Mouse (Mus musculus) kidney, embryonic 16.5 days (tissue): ENCODE data around the gene Cdc42bpg. TPM values are rescaled to one million over a fixed set of nuclear protein-coding genes. Genes with fewer than 3 reads are reported as not detected.
"Not testable (repeated sequence)": the region's sequence is repeated elsewhere in the genome, so short reads cannot be mapped to it uniquely, and the experiment has no call there.

Experiments
- ATAC-seq: fragments of 200-750 bp; cut with Nextera tagmentation; 2 replicates; pipeline ENCODE4 v1.8.0; 2017; ENCODE audit warnings: moderate TSS enrichment; ENCODE audit not compliant: low FRiP score, low TSS enrichment
- H3K27ac ChIP-seq: fragments of 300-500 bp; sonication (generic); 2 replicates; pipeline ENCODE4 v1.5.1; 2014; ENCODE audit warnings: low read length
- H3K27me3 ChIP-seq: fragments of 300-500 bp; sonication (generic); 2 replicates; pipeline ENCODE4 v1.6.1; 2014; ENCODE audit warnings: low read length, control low read depth, mixed read lengths; ENCODE audit not compliant: insufficient read depth
- H3K36me3 ChIP-seq: fragments of 300-500 bp; sonication (generic); 2 replicates; pipeline ENCODE4 v1.6.1; 2014; ENCODE audit warnings: low read length, control low read depth, mixed read lengths; ENCODE audit not compliant: insufficient read depth
- H3K4me1 ChIP-seq: fragments of 300-500 bp; sonication (generic); 2 replicates; pipeline ENCODE4 v1.6.1; 2014; ENCODE audit warnings: low read length, control low read depth, mixed read lengths; ENCODE audit not compliant: insufficient read depth
- H3K4me2 ChIP-seq: fragments of 300-500 bp; sonication (generic); replicated peaks from 2 replicates; pipeline ENCODE4 v1.6.1; 2014; ENCODE audit warnings: low read depth, low read length
- H3K4me3 ChIP-seq: fragments of 300-500 bp; sonication (generic); 2 replicates; pipeline ENCODE4 v1.5.1; 2014; ENCODE audit warnings: mild to moderate bottlenecking, low read length
- H3K9ac ChIP-seq: fragments of 300-500 bp; sonication (generic); replicated peaks from 2 replicates; pipeline ENCODE4 v1.6.1; 2014; ENCODE audit warnings: low read length
- H3K9me3 ChIP-seq: fragments of 300-500 bp; sonication (generic); 2 replicates; pipeline ENCODE4 v1.6.1; 2016; ENCODE audit warnings: low read length, control low read depth
- WGBS: fragments of 180-500 bp; shearing (Covaris S2); extraction: QIAGEN DNeasy Blood & Tissue Kit; methylation state at CpG from one replicate; pipeline ENCODE4 v1.1.7; 2014; 5-methylcytosine and 5-hydroxymethylcytosine counted together
- polyA plus RNA-seq: library from polyadenylated mRNA; unstranded; fragments of >200 nt; fragmentation: Nextera tagmentation; extraction: Ambion mirVana; gene quantifications from 2 replicates; pipeline ENCODE4 v1.2.1, GENCODE M21; 2015

Cdc42bpg gene
- polyA plus RNA-seq, 1 experiment from 2014 or later: 1.5 TPM

DNA sequence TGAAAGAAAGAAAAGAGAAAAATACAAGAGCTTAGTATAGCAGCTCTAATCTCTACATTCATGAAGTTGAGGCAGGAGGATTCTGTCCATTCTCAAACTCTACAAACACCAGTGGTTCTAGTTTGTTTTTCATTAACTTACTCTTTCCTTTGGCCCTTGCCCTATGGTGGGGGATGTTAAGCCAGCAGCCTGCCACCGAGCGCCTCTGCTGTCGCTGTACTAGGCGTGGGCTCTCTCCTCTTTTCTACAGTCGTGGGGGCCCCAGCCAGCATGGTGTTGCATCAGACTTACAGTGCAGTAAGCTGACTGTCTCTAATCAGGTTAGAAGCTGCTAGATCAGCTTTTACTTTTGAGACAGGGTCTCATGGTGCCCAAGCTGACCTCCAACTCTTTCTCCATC, 23.3 kb upstream of the Cdc42bpg start:
- Histone ChIP-seq H3K27ac (no peak overlapping the region), H3K36me3 (peaks cover 39% of the 10 kb centered on the region), H3K4me1 (peaks cover 32% of the 10 kb centered on the region), H3K9ac (0 out of 2 replicates have a peak overlapping the region, but pooled peaks have one; percentile 13), H3K4me2 (no peak overlapping the region), H3K9me3 (no peaks in the 10 kb centered on the region), H3K4me3 (no peak overlapping the region), H3K27me3 (no peaks in the 10 kb centered on the region)
- 78% methylated on average over 5 of the region's 5 CpGs for WGBS
- no peak for ATAC-seq

DNA sequence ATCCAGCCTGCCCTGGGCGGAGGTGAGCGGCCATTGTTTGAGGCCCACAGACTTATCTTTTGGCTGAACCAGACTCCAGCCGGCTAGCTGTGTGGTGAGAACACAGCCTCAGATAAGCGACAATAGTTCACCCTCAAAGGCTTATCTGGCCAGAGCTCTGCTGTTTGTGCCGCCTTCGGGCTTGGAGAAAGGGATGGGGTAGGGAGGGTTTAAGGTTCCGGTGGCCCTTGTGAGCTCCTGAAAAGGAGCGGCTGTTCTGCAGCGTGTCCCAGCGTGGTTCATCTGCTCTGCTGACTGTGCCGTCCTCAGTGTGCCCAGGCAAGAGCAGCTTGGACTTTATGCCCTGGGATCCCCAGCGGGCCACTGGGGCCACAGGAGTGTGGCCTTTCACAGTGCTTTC, 21.8 kb upstream of the Cdc42bpg start:
- Histone ChIP-seq H3K9ac (no peak overlapping the region), H3K4me2 (no peak overlapping the region), H3K9me3 (no peaks in the 10 kb centered on the region), H3K27ac (no peak overlapping the region), H3K4me3 (no peak overlapping the region), H3K4me1 (peaks cover 20% of the 10 kb centered on the region), H3K36me3 (peaks cover 43% of the 10 kb centered on the region), H3K27me3 (no peaks in the 10 kb centered on the region)
- ATAC-seq: no peak
- 87% methylated on average over 12 of the region's 12 CpGs for WGBS

DNA sequence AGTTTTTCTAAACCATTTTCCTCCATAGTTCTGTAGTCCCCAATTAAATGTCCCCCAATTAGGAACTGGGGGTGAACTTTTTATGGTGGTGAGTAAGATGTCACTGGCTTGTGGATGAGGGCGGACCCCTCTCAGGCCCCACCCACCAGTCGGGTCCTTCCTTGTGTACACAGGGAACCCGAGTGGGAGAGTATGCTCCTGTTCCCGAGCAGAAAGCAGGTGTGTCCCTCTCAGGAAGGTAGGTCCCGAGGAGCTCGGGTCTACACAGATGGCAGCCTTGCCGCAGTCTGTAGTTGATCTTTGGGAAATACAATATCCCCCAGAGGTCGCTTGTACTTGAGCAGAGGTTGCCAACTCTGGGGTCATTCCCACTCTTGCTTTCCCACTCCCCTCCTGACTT, 21.0 kb upstream of the Cdc42bpg start:
- Histone ChIP-seq H3K4me2 (no peak overlapping the region), H3K4me1 (peaks cover 12% of the 10 kb centered on the region), H3K36me3 (peaks cover 43% of the 10 kb centered on the region), H3K9me3 (no peaks in the 10 kb centered on the region), H3K27me3 (no peaks in the 10 kb centered on the region), H3K4me3 (no peak overlapping the region), H3K9ac (no peak overlapping the region), H3K27ac (no peak overlapping the region)
- ATAC-seq: no peak
- WGBS: 69% methylated on average over 8 of the region's 8 CpGs

DNA sequence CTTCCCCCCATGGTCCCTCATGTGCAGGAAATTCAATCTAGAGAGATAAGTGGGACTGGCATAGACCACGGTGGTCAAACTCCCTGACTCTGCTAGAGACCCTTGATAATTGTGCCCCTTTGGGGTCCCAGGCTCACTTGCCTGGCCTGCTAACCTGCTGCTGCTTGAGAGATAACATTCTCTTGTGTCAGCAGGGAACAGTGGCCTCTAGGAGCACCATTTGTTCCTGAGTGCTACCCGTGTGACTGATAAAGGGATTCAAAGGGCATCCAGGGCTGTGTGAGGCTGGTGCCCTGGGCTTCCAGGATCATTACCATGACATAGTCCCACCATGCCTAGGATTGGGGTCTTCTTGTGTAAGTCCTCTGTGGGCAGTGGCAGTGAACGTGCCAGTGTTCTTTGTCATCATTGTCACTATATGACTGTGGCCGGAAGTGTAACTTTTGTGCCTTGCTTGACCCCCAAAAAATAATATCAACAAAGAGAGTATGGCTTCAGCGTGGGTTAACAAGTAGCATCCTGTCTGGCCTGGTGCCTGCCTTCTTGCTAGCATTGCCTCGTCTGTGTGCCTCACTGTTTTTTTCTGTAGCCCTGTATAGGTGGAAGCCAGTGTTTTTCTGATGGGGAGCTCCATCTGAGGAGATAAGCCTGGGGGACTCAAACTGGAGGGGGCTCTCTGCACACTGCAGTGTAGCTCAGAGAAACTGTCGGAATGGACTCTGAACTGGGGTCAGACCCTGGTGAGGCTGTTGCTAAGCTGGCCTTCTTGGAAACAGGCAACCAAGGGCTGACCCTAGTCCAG, 20.4 kb upstream of the Cdc42bpg start:
- no peaks in the 10 kb centered on the region for H3K9me3 ChIP-seq
- H3K4me2 ChIP-seq: no peak overlapping the region
- ATAC-seq: no peak
- H3K4me1 ChIP-seq: peaks cover 10% of the 10 kb centered on the region
- H3K27ac ChIP-seq: 0 out of 2 replicates have a peak overlapping the region, but pooled peaks have one; percentile 25
- H3K36me3 ChIP-seq: peaks cover 43% of the 10 kb centered on the region
- WGBS: 67% methylated on average over 7 of the region's 7 CpGs
- H3K4me3 ChIP-seq: no peak overlapping the region
- no peak overlapping the region for H3K9ac ChIP-seq
- H3K27me3 ChIP-seq: no peaks in the 10 kb centered on the region

DNA sequence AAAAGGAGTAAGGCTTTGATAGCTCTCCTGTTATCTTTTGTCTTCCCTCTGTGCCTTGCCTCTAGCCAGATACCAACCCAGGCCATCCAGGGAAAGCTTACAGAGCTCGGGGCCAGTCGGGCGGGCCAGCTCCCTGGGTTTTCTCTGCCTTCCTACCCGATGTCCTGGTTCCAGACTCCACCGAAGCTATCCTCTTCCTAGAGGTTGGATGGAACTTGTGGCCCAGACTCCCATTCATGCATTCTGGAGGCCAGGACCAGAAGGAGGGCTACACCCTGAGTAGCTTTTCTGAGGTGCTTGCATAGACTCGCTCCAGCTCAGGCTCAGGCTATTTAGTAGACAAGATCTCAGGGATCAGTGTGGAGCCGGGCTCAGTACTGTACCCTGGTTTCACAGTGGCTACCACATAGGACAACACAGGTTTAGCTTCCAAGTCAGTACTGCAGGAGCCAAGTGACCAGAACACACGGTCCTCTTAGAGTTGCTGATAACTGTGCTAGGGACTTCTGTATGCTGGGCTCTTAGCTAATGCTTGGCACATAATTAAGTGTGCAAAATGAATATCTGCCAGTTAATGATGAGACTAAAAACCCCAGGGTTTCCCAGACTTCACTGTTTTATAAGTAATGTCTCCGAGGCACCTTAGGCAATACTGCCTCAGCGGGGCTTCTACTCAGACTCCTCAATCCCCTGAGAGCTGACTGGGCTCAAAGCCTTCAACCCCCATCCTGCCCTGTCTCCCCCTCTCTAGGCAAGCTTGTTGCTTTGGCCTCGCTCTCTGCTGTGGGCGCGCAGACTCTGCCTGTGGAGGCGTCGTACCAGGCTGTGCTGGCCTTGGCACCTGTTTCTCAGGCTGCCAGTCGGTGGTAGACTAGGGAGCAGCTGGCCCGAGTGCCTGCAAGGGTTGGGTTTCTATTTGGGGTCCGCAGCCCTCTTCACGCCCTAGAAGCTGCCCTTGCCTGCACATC, 19.5 kb upstream of the Cdc42bpg start:
- H3K27ac ChIP-seq: no peak overlapping the region
- peaks cover 36% of the 10 kb centered on the region for H3K36me3 ChIP-seq
- no peak overlapping the region for H3K9ac ChIP-seq
- WGBS: 87% methylated on average over 19 of the region's 19 CpGs
- H3K4me1 ChIP-seq: peaks cover 10% of the 10 kb centered on the region
- no peaks in the 10 kb centered on the region for H3K27me3 ChIP-seq
- H3K9me3 ChIP-seq: no peaks in the 10 kb centered on the region
- H3K4me3 ChIP-seq: no peak overlapping the region
- ATAC-seq: no peak
- no peak overlapping the region for H3K4me2 ChIP-seq

DNA sequence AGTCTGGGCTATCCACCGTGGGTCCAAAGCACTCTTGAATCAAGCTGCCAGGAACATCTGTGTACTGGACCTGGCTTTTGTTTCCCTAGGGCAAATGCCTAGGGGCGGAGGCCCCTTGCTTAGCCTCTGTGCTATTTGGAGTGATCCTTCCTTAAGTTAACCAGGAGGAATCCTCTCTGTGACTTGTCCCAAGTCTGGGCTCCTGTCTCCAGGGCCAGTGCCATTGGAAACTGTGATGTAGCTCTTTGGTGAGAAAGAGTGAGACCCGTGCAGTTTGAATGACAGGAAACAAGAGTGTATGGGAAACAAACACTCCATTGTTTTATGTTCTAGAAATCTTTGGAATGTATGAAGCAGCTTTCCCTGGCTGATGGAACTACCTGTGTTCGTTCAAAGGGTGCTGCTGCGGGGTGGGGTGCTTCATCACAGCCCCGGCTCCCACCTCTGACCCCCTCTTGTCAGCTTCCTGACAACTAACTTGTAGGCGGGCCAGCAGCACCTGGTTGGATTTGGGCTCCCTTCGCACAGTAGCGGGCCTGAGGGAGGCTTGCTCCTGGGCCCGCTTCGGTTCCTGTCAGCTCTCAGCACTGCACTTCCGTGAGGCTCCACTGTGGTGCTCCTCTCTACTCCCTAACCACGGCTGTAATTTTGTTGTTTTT, 17.9 kb upstream of the Cdc42bpg start:
- 68% methylated on average over 13 of the region's 13 CpGs for WGBS
- Histone ChIP-seq H3K4me3 (no peak overlapping the region), H3K27me3 (no peaks in the 10 kb centered on the region), H3K27ac (peak overlapping the region; percentile 44; the same call in 1 of the 2 replicates), H3K9me3 (no peaks in the 10 kb centered on the region), H3K36me3 (peaks cover 26% of the 10 kb centered on the region), H3K4me2 (no peak overlapping the region), H3K4me1 (peaks cover 10% of the 10 kb centered on the region), H3K9ac (no peak overlapping the region; the same call in 1 of the 2 replicates)
- ATAC-seq: no peak

DNA sequence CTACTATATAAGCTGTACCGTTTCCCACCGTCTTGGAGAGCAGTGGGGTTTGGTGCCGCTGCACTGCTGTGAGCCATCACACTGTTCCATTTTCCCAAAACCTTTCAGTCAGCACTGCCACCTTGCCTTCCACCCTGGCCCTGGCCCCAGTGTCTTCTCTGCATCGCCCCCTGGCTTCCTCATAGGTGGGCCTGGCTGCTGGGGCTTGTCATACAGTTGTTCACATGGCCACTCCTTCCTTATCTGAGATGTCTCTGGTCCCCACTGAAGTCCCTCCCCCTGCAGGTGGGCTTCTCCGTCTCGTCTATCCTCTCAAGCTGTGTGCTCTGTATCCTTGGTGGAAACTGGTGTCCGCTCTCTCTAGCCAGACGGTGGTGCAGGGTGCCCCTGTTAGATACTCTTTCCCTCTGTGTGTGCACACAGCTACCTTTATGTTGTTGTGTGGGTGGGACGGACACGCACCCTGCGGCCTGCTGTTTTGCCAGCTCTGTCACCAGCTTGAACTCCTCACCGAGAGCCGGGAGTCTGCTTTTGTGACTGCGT, 16.5 kb upstream of the Cdc42bpg start:
- peaks cover 10% of the 10 kb centered on the region for H3K4me1 ChIP-seq
- H3K27ac ChIP-seq: no peak overlapping the region
- 94% methylated on average over 14 of the region's 14 CpGs for WGBS
- ATAC-seq: no peak
- H3K36me3 ChIP-seq: peaks cover 23% of the 10 kb centered on the region
- H3K4me3 ChIP-seq: no peak overlapping the region
- no peaks in the 10 kb centered on the region for H3K27me3 ChIP-seq
- H3K9ac ChIP-seq: no peak overlapping the region
- H3K9me3 ChIP-seq: no peaks in the 10 kb centered on the region
- H3K4me2 ChIP-seq: no peak overlapping the region

DNA sequence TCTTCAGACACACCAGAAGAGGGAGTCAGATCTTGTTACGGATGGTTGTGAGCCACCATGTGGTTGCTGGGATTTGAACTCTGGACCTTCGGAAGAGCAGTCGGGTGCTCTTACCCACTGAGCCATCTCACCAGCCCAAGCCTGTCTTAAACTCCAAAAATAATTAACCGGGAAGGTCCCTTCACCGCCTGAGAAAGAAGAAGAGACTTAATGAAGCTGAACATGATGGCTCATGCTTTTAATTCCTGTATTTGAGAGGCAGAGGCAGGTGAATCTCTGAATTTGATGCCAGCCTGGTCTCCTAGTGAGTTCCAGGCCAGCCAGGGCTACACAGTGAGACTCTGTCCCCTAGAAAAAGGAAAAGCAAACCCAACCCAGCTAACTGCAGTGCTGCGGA, 15.5 kb upstream of the Cdc42bpg start:
- H3K4me3 ChIP-seq, H3K27me3 ChIP-seq, H3K9ac ChIP-seq, H3K9me3 ChIP-seq, H3K4me1 ChIP-seq, H3K4me2 ChIP-seq: not testable (repeated sequence)
- WGBS: 83% methylated on average over 5 of the region's 6 CpGs
- ATAC-seq: 0 out of 2 replicates have a peak, but pooled peaks have one; percentile 32
- Histone ChIP-seq H3K36me3 (peaks cover 26% of the 10 kb centered on the region), H3K27ac (peak overlapping the region; percentile 78)

DNA sequence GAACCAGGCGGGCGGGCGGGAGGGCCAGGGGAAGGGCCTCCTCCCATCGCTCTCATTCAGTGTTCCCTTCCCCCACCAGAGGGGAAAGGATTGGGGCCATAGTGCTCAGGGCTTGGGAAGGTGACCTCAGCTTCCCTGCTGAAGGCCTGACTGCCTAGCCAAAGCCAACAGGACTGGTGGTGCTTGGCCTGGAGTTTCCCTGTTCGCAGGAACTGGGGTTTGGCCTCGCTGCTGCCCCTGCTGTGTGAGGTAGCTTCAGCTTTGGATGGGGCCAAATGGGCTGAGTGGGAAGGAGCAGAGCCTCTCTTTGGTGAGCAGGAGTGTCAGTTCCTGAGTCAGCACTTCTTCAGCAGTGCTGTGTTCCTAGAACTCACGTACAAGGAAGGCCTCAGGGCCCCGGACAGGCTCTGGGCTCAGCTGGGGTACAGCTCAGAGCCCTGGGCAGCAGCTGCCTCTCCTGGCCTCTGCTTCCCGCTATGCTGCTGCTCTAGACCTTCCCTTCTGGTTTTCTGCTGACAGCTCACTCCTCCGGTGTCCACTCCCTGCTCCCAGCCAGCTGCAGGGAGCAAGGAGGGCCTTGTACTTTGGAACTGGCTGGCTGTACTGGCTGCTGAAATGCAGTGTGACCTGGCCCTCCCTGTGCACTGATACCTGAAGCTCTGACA, 15.0 kb upstream of the Cdc42bpg start:
- ATAC-seq: peak; percentile 89
- no peak overlapping the region for H3K4me2 ChIP-seq
- H3K36me3 ChIP-seq: peaks cover 28% of the 10 kb centered on the region
- peak overlapping the region; percentile 78 for H3K27ac ChIP-seq
- no peaks in the 10 kb centered on the region for H3K9me3 ChIP-seq
- WGBS: 70% methylated on average over 10 of the region's 10 CpGs
- no peaks in the 10 kb centered on the region for H3K27me3 ChIP-seq
- H3K4me3 ChIP-seq: no peak overlapping the region
- H3K9ac ChIP-seq: no peak overlapping the region
- peaks cover 10% of the 10 kb centered on the region for H3K4me1 ChIP-seq
